Mouse (Mus musculus): Measurements from ENCODE around the gene Spns3.

Gene Spns3

DNA sequence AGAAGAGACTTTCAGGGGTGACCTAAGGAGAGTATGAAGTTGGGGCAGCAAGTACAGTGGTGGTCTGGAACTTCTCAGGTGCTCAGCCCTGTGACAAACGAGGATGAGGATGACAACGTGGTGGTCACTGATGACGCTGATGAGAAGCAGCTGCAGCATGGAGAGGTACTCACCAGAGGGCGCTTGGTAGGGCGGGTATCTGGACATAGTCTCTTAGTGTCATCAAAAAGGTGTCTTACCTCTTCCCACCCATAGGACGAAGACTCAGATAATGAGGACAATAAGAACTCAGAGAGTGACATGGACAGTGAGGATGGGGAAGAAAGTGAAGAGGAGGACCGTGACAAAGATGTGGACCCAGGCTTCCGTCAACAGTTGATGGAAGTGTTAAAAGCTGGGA, 102.8 kb downstream of the Spns3 start:
- no peak for DNase-seq (ENCODE audit: low spot score)

DNA sequence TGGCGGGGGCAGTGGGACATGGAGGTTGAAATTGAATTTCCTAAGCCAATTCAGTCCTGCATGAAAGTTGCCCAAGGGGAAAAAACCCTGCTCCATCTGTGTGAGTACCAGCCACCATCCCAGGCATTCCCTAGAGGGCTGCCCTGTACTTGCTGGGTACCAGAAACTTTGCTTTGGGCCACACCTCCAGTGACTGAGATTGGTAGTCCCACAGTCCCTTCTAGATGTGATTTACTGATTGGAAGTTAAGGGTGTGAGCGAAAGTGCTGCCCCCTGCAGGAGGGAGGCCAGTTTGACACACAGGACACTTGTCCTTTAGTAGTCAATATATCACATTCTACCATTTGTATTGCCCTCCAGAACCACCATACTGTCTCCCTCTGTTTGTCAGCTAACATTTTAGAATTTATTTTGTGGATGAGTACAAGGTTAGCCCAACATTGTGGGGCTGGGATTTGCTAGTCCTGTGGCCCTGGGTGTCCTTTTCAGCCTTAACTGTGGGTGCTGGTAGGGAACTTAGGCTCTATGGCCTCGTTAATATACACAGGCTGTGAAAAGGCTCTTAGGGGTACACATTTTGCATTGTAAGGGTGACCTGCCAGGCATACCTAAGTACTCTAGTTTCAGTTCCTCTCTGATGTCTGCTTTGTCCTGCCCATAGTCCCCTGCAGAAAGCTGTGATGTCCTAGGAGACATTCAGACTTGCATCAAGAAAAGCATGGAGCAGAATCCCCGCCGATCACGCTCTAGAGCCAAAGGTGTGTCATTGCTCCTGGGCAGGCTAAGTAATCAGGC, 103.8 kb downstream of the Spns3 start:
- DNase-seq (ENCODE audit: low spot score), result peak; percentile 66

Data from embryo, embryonic 10.5 days (tissue).